Mouse (Mus musculus): ENCODE data around the gene Lsg1. TPM values are rescaled to one million over a fixed set of nuclear protein-coding genes. Genes with fewer than 3 reads are reported as not detected.

Lsg1 gene
- total and polyA plus RNA-seq, 2 experiments from 2014 or later: 16.7 to 42.1 TPM

DNA sequence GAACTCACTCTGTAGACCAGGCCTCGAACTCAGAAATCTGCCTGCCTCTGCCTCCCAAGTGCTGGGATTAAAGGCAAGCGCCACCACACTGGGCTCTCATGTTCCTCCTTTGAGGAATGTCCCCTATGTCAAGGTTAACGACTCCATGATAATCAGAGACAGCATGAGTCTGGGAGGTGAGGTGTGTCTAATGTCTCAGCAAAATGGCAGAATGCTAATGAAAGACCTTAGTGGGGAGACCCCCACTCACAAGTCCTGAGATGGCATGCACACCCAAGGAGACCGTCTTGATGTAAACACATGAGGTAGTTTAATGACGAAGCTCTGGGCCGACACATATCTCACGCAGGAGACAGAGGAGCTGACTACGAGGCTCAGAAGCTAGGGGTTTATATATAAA is 33.3 kb downstream of the Lsg1 start:
- WGBS: 96% methylated on average over 8 of the region's 8 CpGs
- ATAC-seq: no peak

DNA sequence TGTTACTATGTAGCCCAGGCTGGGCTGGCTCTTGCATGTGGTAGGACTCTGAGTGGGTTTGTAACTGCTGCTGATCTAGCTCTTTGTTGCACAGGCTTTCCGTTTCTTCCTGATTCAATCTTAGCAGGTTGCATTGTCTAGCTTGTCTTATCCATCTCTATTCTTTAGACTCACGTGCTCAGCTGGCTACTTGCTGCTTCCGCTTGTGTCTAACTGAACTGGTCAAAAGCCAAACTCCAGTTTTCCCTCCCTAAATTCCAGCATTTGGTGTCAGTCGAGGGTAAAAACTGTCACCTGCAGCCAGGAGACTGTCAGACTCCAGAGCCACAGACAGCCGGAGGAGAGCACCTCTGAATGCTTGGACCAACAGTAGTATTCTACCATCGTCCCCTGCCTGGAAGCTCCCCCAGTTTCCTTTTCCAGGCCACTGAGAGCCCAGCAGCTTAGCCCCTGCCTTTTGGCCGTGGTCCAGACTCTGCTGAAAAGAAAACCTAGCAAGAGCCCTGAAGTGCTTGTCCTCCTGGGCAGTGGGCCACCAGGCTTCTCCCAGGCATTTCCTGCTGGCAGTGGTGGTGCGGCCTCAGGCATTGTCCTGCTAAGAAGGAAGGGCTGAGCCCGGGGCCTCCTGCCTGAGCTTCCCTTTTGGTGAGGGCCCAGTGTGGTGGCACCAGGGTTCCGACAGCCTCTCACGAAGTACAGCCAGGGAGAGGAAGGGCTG is 34.6 kb downstream of the Lsg1 start:
- Histone ChIP-seq H3K27ac (peak overlapping the region; percentile 78), H3K27me3 (ENCODE audit: insufficient read depth, low read length) (no peaks in the 10 kb centered on the region), H3K9me3 (ENCODE audit: low read length) (peaks cover 5% of the 10 kb centered on the region; the same call in 1 of the 2 replicates), H3K4me3 (ENCODE audit: low read length) (no peak overlapping the region), H3K4me2 (ENCODE audit: low read depth, low read length) (0 out of 2 replicates have a peak overlapping the region, but pooled peaks have one; percentile 18), H3K9ac (replicated peaks; ENCODE audit: low read length) (no peak overlapping the region), H3K4me1 (ENCODE audit: insufficient read depth, low read length) (no peaks in the 10 kb centered on the region), H3K36me3 (ENCODE audit: insufficient read depth, low read length) (0 out of 2 replicates have a peak, but pooled peaks cover 6% of the 10 kb centered on the region)
- no peak for TF ChIP-seq CTCF (IDR thresholded peaks at IDR 0.05; ENCODE audit: low read depth)
- ATAC-seq: peak; percentile 70
- peak; percentile 92 for DNase-seq (ENCODE audit: low spot score)
- 16% methylated on average over 11 of the region's 11 CpGs for WGBS

More for the DNA sequence above, 33.3 kb downstream of the Lsg1 start:
- Histone ChIP-seq H3K9ac (replicated peaks; ENCODE audit: low read length) (no peak overlapping the region), H3K4me1 (ENCODE audit: insufficient read depth, low read length) (no peaks in the 10 kb centered on the region), H3K27me3 (ENCODE audit: insufficient read depth, low read length) (no peaks in the 10 kb centered on the region), H3K9me3 (ENCODE audit: low read length) (peaks cover 5% of the 10 kb centered on the region; the same call in 1 of the 2 replicates), H3K4me2 (ENCODE audit: low read depth, low read length) (no peak overlapping the region), H3K4me3 (ENCODE audit: low read length) (no peak overlapping the region), H3K36me3 (ENCODE audit: insufficient read depth, low read length) (peaks cover 8% of the 10 kb centered on the region; the same call in 1 of the 2 replicates), H3K27ac (no peak overlapping the region)
- no peak for TF ChIP-seq CTCF (IDR thresholded peaks at IDR 0.05; ENCODE audit: low read depth)
- no peak for DNase-seq (ENCODE audit: low spot score)

DNA sequence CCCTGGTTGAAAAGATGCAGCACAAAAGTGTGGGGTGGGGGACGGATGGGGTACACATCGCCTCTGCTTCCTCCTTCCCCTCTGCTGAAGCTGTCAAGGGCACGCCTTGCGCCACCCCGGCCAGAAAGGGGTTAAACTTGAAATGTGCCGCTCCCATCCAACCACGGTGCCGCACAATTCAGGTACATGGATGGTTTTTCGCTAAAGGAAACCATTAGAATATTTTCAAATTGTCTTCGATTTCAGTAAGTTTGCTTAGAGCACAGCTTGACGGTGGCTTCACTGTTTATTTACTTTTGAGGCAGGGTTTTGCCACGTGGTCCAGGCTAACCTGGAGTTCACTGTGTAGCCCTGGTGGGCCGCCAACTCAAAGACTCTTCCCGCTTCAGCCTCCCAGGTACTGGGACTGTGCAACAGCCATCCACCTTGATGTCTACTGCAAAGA is 36.6 kb downstream of the Lsg1 start, which contains the start of gene Tmem44:
Tmem44 (minus strand) TSS at position 95 of the 445 bp plus-strand sequence.
- Histone ChIP-seq H3K4me2 (ENCODE audit: low read depth, low read length) (peak within 1 kb of the TSS; percentile 80), H3K9me3 (ENCODE audit: low read length) (peaks cover 5% of the 10 kb centered on the region; the same call in 1 of the 2 replicates), H3K27ac (peak within 1 kb of the TSS; percentile 83), H3K27me3 (ENCODE audit: insufficient read depth, low read length) (no peaks in the 10 kb centered on the region), H3K9ac (replicated peaks; ENCODE audit: low read length) (peak within 1 kb of the TSS; percentile 90), H3K4me3 (ENCODE audit: low read length) (peak within 1 kb of the TSS; percentile 73), H3K36me3 (ENCODE audit: insufficient read depth, low read length) (peaks cover 4% of the 10 kb centered on the region; the same call in 1 of the 2 replicates), H3K4me1 (ENCODE audit: insufficient read depth, low read length) (no peaks in the 10 kb centered on the region)
- ATAC-seq: peak; percentile 71
- no peak for TF ChIP-seq CTCF (IDR thresholded peaks at IDR 0.05; ENCODE audit: low read depth)
- DNase-seq (ENCODE audit: low spot score): peak; percentile 66
- 6% methylated on average over 14 of the region's 14 CpGs for WGBS

DNA sequence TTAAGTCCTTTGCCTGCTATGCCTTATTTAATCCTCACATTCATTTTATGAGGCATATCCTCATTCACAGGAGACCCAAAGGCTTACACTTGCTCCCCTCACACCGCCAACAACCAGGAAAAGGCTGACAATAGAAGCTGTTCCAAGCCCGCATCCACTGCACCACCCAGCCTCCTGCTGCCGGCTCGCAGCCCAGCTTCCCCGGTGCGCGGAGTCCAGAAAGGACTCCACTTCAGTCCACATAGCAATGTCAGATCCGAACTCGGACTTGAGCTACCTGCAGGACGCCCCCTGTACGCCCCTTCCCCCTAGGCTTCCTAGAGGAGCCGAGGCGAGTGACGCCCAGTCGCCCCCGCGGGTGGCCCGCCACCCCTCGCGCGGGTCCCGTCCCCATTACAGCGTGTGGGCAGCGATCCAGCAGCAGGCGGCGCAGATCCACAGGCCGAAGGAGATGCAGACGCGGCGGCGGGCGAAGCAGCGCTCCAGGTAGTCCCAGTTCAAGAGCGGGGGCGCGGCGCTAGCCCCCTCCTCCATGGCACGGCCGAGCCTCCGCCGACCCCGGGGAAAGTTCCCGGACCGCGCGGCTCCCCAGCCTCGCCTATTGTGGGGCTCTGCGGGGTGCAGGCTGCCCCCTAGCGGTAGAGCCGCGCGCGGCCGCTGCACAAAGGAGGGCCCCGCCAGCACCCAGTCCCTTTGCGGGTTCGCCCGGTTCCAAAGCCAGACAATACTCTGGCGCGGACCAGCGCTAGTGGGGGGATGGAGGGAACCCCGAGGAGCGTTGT is 37.2 kb downstream of the Lsg1 start:
- ATAC-seq (peak; percentile 88), DNase-seq (ENCODE audit: low spot score) (peak; percentile 83)
- WGBS: under 1% methylated on average over 48 of the region's 63 CpGs
- Histone ChIP-seq H3K4me2 (ENCODE audit: low read depth, low read length) (peak overlapping the region; percentile 80), H3K27me3 (ENCODE audit: insufficient read depth, low read length) (no peaks in the 10 kb centered on the region), H3K9me3 (ENCODE audit: low read length) (no peaks in the 10 kb centered on the region; the same call in 1 of the 2 replicates), H3K36me3 (ENCODE audit: insufficient read depth, low read length) (peaks cover 8% of the 10 kb centered on the region; the same call in 1 of the 2 replicates), H3K4me3 (ENCODE audit: low read length) (peak overlapping the region; percentile 73), H3K27ac (peak overlapping the region; percentile 83), H3K9ac (replicated peaks; ENCODE audit: low read length) (peak overlapping the region; percentile 90), H3K4me1 (ENCODE audit: insufficient read depth, low read length) (no peaks in the 10 kb centered on the region)
- peak; percentile 82 for TF ChIP-seq CTCF (IDR thresholded peaks at IDR 0.05; ENCODE audit: low read depth)

DNA sequence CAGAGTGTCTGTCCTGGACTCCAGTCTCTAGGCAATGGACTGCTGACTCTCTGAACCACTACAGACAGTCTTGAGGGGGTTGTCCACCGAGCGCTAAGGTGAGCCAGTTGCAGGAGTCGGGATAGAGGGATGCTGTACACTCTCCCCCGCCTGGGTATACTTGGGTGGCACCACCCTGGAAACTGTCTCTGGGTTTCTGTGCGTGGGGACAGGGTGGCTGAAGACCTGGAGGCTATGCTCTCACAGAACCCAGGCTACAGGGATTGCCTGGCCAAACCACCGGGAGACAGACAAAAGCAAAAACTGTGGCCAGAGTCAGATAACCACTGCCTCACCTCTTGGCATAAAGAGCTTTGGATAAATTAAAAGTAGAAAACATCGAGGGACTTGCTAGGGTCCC is 37.9 kb downstream of the Lsg1 start:
- ATAC-seq (no peak), DNase-seq (ENCODE audit: low spot score) (no peak)
- peak overlapping the region; percentile 83 for H3K27ac ChIP-seq
- no peak for TF ChIP-seq CTCF (IDR thresholded peaks at IDR 0.05; ENCODE audit: low read depth)
- 74% methylated on average over 7 of the region's 7 CpGs for WGBS
- peak overlapping the region; percentile 73 for H3K4me3 ChIP-seq (ENCODE audit: low read length)
- peak overlapping the region; percentile 80 for H3K4me2 ChIP-seq (ENCODE audit: low read depth, low read length)
- peak overlapping the region; percentile 90 for H3K9ac ChIP-seq (replicated peaks; ENCODE audit: low read length)
- H3K9me3 ChIP-seq (ENCODE audit: low read length): no peaks in the 10 kb centered on the region; the same call in 1 of the 2 replicates
- no peaks in the 10 kb centered on the region for H3K4me1 ChIP-seq (ENCODE audit: insufficient read depth, low read length)
- H3K27me3 ChIP-seq (ENCODE audit: insufficient read depth, low read length): no peaks in the 10 kb centered on the region
- H3K36me3 ChIP-seq (ENCODE audit: insufficient read depth, low read length): peaks cover 13% of the 10 kb centered on the region; the same call in 1 of the 2 replicates

DNA sequence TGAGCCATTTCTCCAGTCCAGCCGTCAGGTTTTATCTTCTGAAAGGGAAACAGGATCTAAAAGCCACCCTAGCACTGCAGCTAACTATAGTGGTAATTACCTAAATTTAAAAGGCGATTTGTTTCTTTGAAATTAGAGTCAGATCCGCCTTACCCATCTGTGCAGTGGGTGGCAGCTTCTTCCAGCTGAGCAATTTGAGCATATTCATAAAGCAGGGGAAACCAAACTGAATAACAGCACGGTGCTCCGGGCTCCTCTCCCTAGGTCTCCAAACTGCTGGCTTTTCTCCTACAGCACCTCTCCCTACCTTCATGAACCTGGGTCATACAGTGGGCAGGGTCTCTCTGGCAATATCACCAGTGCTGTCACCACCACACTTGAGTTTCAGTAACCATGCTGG is 39.1 kb downstream of the Lsg1 start:
- Histone ChIP-seq H3K4me1 (ENCODE audit: insufficient read depth, low read length) (no peaks in the 10 kb centered on the region), H3K27me3 (ENCODE audit: insufficient read depth, low read length) (no peaks in the 10 kb centered on the region), H3K4me2 (ENCODE audit: low read depth, low read length) (peak overlapping the region; percentile 80), H3K9ac (replicated peaks; ENCODE audit: low read length) (0 out of 2 replicates have a peak overlapping the region, but pooled peaks have one; percentile 90), H3K9me3 (ENCODE audit: low read length) (no peaks in the 10 kb centered on the region), H3K36me3 (ENCODE audit: insufficient read depth, low read length) (peaks cover 13% of the 10 kb centered on the region; the same call in 1 of the 2 replicates), H3K27ac (no peak overlapping the region), H3K4me3 (ENCODE audit: low read length) (no peak overlapping the region; the same call in 1 of the 2 replicates)
- WGBS: 78% methylated on average over 5 of the region's 5 CpGs
- no peak for TF ChIP-seq CTCF (IDR thresholded peaks at IDR 0.05; ENCODE audit: low read depth)
- DNase-seq (ENCODE audit: low spot score) (no peak), ATAC-seq (no peak)
